Mouse (Mus musculus) gastrocnemius, adult 18-20 months (tissue): Measurements from ENCODE around the gene Gm9903. TPM values are rescaled to one million over a fixed set of nuclear protein-coding genes. Genes with fewer than 3 reads are reported as not detected.

Experiments
- total RNA-seq, 2 experiments: library from RNA; stranded (reverse); gene quantifications; 2 replicates each; pipeline ENCODE4 v1.2.3; 2021

The Gm9903 gene
- total RNA-seq, 2 experiments from 2014 or later, result 0.34 to 0.38 TPM

Other genes starting within 250 kb of the Gm9903 start
- gene Nkx1-1, start 195.9 kb upstream of the Gm9903 start, total RNA-seq, result not detected
- 10 to 100 TPM; 57.4 to 66.2 TPM for gene Fam53a, start 290 bp upstream of the Gm9903 start, total RNA-seq
- gene Slbp, start 22.6 kb downstream of the Gm9903 start, total RNA-seq, result 1 to 10 TPM; 5.7 to 8.1 TPM
- 1 to 10 TPM; 1.3 to 1.7 TPM for gene Tacc3, start 28.2 kb downstream of the Gm9903 start, total RNA-seq
- 1 to 10 TPM; 8.4 TPM for gene Tmem129, start 28.5 kb downstream of the Gm9903 start, total RNA-seq
- 1 to 10 TPM; 3.5 to 5.7 TPM for gene Fgfr3, start 91.7 kb downstream of the Gm9903 start, total RNA-seq
- gene Letm1, start 152.9 kb downstream of the Gm9903 start, total RNA-seq, result 10 to 100 TPM; 71.4 to 74.5 TPM
- 10 to 100 TPM in 1 of 2 experiments, 1 to 10 TPM in 1; 8.4 to 11.2 TPM for gene Nsd2, start 190.8 kb downstream of the Gm9903 start, total RNA-seq